Mouse (Mus musculus) adrenal gland, adult (tissue): ENCODE results near the gene Cdc37l1.
"Not testable (repeated sequence)": the region's sequence is repeated elsewhere in the genome, so short reads cannot be mapped to it uniquely, and the experiment has no call there.

Experiments
- DNase-seq, 2 experiments: peaks; one replicate each; pipeline ENCODE4 v3.0.0; 2022 to 2023; ENCODE audit warnings: low spot score in 1 of 2; ENCODE audit not compliant: inconsistent age in 2 of 2

The Cdc37l1 gene

DNA sequence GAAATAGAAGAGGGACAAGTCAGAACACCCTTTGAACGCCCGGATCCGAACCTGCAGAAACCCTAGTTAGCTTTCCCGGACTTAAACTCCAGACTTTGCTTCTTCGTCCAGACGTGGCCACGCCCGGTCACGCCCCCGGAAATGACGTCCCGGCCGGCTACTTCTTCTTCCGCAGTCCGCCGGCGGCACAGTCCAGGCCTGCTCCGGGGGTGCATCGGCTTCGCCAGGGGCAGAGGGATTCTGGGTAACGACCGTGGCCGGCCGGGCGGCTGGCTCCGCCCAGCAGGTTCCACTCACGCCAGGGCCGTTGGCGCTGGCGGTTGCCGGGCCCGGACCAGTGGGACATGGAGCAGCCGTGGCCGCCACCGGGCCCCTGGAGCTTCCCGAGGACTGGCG, at the start of gene Cdc37l1:
Gene Cdc37l1 (plus strand): TSS at position 159 of the 396 bp plus-strand sequence.
- peak; percentile 99 to 100 for DNase-seq

DNA sequence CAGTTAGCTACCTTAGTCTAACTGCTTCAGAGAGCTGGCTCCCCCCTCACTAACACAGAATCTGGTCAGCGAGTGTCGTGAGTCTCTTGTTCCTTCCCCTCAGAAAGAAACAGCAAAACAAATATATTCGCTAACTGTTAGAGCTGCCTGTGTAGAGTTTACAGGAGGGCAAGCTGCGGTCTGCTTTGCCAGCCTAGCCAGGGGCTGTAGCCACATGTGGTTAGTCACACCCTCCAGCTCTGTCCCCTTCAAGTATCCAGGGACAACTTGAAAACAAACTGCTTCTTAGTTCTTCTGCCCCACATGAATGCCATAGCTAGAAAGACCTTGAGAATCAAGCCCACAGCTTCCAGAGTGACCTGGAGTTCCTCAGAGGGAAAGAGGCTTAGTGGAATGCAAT, 48.9 kb upstream of the Cdc37l1 start:
- no peak for DNase-seq

DNA sequence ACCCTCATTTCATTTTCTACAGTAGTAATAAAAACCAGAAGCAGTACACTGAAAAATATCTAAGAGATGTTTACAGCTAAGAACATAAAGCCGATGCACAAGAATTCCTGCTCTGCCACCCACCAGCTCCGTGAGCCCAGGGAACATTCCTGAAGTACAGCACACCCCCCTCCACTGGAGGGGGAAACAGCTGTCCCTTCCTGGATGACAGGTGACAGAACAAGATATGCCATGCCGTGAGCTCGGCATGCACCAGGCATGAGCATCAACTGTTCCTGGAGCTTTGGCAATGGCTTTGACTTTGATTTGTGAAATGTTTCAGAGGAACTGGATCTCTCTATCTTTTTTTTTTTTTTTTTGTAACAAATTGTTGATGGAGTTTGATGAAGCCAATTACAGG, 43.4 kb upstream of the Cdc37l1 start:
- no peak for DNase-seq

DNA sequence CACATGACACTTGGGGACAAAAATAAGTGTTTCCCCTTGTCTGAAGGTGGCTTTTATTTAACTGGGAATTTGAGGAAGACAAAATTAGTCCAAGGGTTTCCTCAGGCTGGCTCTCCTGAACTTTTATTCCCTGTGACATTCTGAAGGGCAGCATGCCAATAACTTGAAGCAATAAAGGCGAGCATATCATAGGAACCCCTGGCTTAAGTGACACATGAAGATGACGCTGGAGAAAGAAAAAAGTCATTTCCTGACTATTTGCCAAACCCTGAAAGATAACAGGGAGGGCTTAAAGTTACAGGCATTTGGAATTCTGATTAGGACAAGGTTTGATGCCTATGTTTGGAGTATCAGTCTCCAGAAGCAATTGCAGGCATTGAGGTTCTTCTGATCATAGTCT, 42.8 kb upstream of the Cdc37l1 start:
- DNase-seq = peak in 1 of 2 experiments; percentile 68

DNA sequence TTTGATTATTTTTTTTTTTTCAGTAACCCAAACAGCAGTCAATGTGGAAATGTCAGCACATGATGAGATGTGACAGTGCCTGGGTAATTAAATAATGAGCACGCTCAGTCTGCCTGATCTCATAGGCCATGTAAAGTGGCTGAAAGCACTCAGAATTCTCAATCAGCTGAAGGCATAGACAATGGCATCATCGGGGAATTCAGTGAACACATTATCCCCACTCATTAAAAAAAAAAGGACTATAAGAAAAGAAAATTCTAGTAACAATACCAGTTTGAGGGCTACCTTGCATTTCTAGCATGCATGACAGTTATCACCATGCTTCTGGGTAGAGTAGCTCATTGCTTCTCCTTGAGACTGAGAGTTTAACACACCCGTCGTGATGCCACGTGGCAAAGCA, 38.9 kb upstream of the Cdc37l1 start:
- DNase-seq = no peak

DNA sequence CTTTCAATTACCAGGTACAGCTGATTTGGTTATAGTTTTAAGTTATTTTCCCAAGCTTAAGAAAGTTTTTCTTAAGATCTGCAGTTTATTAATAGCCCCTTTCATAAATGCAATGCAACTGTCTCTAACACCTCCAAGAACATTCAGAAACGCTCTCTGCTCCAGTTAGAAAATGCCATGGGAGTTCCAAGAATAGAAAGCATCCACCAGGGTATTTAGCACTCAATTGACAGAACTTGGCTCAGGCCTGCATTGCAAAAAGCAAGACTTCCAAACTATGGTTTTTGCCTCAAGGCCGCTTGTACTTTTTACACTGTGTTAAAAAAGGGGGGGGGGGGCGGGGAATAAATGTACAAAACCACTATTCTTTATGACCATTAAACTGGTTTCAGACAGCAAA, 27.0 kb upstream of the Cdc37l1 start:
- peak in 1 of 2 experiments; percentile 52 for DNase-seq

DNA sequence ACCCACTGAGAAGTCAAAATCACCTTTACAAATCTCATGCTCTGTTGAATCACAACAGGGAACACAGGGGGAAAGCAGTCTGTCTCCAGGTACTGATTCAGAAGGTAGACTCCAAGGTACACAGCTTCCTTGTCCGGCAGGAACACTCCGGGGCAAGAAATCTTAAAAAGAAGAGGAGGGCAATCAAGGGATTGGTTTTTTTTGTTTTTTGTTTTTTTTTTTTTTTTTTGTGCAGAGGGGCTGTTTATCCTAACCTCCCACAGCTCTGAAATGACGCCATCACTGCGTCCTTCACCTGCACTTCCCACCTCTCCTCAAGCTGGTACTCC, 26.7 kb upstream of the Cdc37l1 start:
- no peak for DNase-seq

DNA sequence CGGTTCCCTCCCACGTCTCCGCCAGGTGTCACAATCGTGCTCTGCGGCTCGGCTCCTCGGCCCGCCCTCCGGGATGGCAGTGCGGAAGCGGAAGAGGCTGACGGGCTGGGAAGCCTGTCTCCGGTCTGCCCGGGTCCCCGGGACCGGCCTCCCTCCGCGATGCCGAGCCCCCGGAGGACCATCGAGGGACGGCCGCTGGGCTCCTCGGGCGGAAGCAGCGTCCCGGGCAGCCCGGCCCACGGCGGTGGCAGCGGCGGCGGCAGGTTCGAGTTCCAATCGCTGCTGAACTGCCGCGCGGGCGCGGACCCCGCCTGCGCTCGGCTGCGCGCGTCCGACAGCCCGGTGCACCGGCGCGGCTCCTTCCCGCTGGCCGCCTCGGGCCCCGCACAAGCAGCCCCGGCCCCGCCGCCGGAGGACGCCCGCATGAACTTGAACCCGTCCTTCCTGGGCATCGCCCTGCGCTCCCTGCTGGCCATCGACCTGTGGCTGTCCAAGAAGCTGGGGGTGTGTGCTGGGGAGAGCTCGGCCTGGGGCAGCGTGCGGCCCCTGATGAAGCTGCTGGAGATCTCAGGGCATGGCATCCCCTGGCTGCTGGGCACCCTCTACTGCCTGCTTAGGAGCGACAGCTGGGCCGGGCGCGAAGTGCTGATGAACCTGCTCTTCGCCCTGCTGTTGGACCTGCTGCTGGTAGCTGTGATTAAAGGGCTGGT, 26.2 kb upstream of the Cdc37l1 start, which contains the start of gene Plpp6:
Gene Plpp6 (plus strand): TSS at position 112 of the 710 bp plus-strand sequence.
- peak; percentile 87 to 95 for DNase-seq

DNA sequence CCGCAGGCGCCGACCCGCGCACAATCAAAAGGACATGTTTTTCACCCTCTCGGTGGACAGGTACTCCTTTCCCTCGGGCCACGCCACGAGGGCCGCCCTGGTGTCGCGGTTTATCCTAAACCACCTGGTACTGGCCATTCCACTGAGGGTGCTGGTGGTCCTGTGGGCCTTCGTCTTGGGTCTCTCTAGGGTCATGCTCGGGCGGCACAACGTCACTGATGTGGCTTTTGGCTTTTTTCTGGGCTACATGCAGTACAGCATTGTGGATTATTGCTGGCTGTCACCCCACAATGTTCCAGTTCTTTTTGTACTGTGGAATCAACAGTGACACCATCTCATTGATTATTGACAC, 25.6 kb upstream of the Cdc37l1 start:
- DNase-seq = no peak

DNA sequence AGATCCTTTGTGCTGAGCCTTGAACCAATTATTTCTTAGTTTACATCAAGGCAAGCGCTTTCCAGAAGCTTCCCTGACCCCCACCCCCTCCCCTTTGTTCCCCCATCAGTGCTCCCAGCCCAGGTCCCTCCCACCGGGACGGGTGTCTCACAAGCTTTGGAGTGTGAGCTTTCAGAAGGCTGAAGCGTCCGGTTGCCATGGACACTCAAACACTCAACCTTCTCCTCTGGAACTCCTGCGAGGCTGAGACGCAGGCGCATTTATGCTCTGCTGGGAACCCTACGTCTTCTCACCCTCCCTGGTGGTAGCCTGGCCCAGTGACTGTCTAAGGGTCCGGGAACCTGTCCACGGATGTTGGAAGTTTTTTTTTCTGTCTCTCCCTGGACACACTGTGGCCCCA, 22.5 kb upstream of the Cdc37l1 start, which contains the start of gene 4430402I18Rik:
Gene 4430402I18Rik (minus strand): TSS at position 149 of the 400 bp plus-strand sequence.
- no peak for DNase-seq

DNA sequence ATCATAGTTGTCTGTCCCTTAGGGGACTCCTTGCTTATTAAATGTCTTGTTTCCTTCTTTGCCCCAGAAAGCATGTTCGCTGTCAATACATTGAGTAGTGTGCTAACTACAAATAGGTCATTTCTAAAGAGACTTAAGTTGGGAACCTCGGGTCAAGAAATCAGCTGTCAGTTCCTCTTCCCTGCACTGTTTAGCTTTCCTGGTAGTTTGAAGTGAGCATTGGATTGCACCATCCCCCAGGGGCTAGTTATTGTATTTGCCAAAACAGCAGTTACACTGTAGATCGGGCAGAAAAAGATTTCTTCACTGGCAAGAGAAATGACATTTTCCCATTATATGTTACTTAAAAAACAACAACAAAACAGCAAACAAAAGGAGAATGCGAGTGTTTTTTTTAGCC, 22.0 kb upstream of the Cdc37l1 start:
- DNase-seq = peak in 1 of 2 experiments; percentile 63

DNA sequence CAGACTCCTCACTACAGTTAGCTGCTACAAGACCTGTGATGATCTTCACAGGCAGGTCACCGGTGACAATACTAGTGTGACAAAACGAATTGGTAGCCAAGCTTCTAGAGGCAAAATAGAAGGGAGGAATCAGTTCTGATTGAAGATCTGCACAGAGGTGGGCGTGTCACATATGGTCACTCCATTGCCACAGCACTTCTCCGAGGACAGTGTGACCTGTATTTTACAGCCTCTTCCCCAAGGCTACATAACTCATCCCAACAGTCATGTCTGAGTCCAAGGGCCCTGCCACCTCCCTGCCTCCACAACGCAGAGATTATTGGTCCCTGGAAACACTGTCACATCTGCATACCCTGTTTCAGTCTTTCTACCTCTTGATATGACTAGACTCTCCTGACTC, 20.9 kb upstream of the Cdc37l1 start:
- DNase-seq = peak; percentile 45 to 81

DNA sequence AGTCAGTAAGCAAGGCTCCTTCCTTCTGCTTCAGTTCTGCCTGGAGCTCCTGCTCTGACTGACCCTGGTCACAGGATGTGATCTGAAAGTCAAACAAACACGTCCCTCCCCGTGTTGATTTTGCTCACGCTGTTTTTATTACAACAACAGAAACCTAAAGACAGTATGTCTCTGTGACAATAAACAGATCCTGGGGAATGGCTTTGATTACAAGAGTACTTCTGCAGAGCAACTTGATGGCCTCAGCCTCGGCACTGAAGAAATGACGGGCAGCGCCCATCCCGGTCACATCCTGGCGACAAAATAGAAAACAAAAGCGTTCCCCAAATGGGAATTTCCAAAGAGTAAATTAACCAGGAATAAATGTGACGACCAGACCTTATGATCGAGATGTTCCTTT, 19.9 kb upstream of the Cdc37l1 start:
- no peak for DNase-seq

DNA sequence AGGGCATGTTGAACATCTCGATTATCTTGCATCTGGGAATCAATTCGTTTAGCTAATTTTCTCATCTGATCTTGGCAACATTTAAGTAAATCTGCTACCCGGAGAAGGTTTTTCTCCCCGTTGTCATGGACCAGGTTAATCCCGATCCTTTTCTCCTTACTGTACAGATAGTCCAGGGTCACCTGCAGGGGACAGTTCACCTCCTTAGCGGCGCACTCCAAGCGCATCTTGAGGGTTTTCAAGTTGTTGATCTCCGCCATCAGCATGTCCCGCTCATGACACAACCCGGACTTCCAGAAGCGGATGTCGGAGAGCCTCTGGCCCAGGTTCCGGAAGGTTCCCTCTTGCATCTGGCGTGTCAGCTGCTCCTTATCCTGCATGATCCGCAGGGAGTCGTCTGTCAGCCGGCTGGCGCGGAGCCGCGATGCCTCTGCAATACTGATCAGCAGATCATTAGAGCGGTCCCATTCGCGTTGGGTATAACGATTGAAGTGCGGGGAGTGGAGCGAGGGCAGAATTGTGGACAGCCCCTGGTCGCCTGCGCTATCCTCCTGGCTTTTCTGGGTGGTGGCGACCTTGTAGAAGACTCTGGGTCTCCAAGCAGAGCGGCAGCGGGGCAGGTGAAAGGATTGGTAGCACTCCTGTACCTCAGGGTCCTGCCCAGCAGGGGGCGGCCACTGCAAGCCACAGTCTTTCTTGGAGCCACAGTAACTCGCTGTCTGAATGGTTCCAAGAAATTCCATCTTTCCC, 15.1 kb upstream of the Cdc37l1 start:
- peak; percentile 84 to 96 for DNase-seq

DNA sequence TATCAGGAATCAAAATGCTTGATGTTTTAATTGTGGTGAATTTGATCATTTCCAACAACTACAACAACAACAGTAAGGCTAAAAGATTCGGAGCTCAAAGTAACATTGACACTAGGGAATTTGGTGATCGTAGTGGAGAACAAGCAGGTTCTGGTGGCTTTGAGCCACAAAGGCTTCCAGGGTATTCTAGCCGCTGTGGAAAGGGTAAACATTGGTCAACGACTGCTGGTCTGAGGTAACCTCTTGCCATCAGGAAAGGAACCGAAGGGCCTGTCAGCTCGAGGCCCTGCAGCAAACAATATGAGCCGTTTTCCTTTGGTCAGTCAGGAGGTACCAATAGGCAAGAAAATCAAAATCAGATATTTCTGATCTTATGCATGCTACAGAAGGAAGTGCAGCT, 7.5 kb upstream of the Cdc37l1 start:
- DNase-seq = no peak

DNA sequence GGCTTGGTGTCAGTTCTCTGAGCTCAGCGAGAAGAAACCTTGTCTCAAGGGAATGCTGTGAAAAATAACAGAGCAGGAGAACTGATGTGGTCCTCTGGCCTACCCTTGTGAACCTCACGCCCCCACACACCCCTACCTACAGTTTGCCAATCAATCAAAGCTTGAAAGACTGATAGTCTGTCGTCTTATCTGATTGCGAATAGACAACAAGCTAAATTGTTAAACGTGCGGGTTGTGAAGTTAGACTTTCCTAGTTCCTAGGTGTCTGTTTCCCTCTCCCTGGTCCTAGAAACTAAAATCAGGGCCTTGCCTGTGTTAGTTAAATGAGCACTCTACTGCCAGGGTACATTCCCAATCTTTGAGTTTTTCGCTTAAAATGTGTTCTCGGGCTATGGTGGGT, 637 bp upstream of the Cdc37l1 start:
- DNase-seq = peak in 1 of 2 experiments; percentile 50

DNA sequence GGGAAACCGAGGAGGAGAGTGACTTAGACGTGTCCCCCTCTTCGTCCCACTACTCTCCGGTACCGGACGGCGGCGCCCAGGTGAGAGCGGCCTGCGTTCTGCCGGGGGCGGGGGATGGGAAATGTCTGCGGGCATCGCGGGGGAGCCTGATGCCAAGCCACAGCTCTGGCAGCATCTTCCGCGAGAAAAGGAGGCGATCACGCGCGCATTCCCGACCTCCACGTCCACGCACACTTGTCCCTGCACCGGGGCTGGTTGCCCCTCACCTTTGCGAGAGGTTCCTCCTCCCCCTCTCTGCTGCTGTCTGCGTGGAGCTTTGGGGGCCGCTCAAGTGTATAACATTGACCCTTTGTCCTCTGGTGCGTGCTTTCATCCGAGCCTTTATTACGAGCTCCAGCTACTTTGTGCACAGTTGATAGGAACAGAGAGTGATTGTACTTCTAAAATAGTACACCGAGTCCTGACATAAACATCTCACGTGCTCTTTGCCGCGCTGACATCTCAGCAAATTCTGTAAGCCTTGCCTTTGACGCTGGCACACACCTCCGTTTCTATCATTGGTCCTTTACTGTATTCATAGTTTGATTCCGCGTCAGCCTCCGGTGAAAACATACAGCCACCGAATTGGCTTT, 554 bp downstream of the Cdc37l1 start:
- no peak for DNase-seq

DNA sequence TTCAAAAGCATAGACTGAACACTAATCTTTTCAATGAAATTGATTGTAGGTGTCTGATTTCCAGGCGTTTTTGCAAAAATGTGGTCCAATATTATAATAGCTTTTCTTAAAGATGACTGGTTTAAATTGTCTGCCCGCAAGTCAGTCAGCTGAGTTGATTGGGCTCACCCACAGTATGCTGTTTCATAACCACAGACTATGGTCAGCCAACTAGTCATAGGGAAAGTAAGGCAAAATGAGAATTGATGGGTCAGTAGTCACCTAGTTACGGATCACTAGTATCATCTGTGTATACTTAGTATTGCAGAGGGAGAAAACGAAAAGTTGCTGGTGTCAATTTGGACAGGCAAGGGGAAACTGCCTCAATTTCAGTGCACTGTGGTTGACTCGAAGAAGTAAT, 1.2 kb downstream of the Cdc37l1 start:
- DNase-seq = no peak

DNA sequence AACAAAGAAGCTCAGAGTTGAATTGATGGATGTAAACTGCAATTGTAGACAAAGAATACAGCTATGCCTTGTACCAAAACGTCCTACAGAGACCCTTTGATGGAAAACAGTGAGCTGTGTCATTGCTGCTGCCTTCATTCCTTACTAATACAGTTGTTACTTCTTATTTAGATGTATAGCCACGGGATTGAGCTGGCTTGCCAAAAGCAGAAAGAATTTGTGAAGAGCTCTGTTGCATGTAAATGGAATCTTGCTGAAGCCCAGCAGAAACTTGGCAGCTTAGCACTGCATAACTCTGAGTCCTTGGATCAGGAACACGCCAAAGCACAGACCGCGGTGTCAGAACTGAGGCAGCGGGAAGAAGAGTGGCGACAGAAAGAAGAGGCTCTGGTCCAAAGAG, 4.7 kb downstream of the Cdc37l1 start:
- no peak for DNase-seq

DNA sequence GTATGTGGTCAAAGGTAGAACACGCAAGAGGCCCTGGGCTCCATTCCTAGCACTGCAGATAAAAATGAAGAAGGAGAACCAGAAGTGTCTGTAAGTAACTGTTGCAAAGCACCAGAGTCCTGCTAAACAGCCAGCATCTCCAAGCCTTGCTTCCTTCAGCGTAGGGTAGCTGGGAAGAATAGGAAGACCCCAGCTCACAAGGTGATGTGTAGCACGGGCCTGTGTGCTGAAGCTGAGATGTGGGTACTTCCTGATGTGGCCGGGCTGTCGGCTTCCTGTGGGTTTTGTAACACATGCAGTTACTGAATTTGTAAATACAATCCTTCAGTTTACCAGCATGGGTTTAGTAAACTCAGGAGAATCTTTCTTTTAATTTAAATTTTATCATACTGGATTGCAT, 5.2 kb downstream of the Cdc37l1 start:
- no peak for DNase-seq

DNA sequence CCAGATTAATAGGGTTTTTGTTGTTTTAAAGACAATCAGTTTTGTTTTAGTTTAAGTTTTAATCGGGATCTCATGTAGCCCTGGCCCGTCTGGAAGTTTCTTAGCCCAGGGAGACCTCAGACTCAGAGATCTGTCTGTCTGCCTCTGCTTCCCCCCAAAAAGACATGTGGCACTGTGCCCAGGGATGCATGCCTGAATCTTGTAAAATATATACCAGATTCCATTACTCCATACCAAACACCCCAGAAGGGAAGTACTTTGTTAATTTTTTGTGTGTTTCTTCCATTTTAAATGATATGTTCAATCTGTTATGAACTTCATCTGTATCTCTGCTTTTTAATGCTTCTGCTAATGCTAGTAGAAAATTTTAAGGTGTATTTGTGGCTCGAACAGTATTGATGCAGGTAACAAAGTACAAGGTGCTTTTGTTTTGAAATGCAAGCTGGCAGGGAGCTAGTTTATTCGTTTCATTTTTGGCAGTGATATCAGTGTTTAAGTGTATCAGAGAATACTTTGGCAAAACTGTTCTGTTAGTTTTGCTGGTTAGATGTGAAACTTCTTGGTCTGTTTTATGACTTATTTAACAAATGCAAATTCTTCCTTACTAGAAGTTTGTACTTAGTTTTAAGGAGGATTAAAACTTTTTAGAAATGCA, 8.0 kb downstream of the Cdc37l1 start:
- DNase-seq = no peak

DNA sequence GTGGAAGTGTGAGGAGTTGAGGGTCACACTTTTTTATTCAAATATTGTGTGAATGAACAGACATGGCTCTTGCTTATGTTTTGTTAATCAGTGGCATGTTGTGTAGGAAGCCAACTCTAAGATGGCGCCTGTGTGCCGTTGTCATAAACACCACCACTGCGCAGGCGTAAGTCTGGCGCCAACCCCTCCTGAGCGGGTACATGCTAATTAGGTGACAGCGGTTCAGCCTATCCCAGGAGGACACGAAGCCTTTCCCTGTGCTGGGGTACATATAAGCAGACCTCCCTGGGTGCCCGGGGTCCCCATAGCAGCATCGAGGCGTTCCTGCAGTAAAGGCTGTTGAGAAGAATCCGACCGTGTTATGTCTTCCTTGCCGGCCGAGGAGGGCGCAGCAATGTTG, 10.2 kb downstream of the Cdc37l1 start:
- DNase-seq = not testable (repeated sequence)
